Mouse (Mus musculus): ENCODE data around the gene Gpbar1.

Gpbar1 gene

GRCm38 (mm10) chr1:74295456-74296171 lies 17.3 kb downstream of the Gpbar1 start:
- peak; percentile 98 for DNase-seq (ENCODE audit: low read depth, low spot score)

DNA sequence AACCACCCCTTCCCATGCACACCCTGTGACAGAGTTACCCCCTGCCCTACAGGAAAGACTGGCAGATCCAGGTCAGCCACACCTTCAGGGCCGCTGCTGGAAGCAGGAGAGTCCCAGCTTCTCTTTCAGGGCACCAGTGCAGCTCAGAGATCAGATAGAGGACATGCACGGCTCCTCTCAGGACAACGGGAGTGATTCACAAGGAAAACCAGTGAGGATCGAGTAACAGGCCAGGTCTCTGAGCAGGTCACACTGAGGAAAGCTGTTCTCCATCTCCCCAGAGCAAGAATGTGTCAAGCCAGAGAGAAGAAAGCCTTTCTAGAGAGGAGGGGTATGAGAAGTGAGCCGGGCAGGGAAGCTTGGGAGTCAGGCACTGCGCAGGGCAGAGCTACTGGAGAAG lies 18.1 kb downstream of the Gpbar1 start:
- DNase-seq (ENCODE audit: low read depth, low spot score): no peak

- no peak for DNase-seq (ENCODE audit: low read depth, low spot score)
These were observed 18.9 kb downstream of the Gpbar1 start for GRCm38 (mm10) chr1:74297269-74297668.

DNA sequence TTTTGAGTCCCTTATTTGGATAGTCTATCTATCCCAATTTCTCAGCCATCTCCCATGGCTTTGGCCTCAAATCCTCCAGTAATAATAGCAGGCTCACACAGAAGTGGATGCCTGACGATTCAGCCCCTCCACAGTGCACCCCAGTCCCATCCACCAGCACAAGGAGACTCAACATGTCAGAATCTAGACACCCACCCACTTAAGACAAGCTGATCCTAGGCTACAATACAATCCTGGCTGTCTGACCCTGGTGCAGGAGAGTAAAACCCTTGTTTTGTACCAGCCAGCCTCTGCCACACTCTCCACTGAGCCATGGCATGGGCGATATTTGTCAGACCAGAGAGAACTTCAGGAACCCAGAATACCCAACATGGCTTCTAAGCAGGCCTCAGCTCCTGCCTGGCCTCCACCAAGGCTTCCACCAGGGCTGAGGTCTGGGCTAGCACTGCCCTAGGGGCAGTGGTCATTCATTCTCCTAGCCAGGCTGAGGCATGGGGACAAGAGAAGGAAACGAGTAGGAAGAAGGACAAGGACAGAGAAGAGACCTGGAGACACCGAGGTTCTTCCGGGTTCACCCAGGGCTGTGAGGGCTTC lies 19.9 kb downstream of the Gpbar1 start:
- no peak for DNase-seq (ENCODE audit: low read depth, low spot score)

GRCm38 (mm10) chr1:74298996-74299395 lies 20.6 kb downstream of the Gpbar1 start:
- DNase-seq (ENCODE audit: low read depth, low spot score): peak; percentile 85

DNA sequence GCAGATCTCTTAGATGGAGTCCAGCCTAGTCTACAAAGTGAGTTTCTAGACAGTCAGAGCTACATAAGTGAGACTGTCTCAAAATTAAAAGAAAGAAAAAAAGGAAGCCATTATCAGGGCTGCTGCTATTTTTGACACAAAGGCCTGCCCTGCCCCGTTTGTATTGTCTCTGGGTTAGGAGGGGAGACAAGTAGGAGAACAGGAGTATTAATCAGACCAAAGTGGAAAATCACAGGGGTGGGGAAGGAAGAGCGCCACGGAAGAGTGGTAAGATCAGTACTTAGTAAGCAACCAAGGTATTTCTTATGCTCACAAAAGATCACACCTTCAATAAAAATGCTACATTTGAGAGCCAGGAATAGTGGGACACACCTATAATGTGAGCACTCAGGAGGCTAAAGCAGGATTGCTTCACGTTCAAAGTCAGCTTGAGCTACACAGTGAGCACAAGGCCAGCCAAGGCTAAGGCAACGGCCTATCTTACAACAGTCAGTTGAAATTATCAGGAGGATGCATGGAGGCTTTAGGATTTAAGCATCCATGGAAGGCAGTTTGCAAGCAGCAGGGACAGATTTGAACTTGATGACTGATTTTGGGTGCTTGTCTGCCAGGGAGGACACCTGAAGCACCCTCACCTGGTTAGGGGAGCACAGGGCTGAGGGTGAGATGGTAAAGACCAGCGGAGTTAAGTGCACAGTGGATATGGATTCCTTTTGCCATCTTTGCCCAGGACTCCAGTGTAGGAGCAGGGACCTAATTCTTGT lies 22.2 kb downstream of the Gpbar1 start:
- DNase-seq (ENCODE audit: low read depth, low spot score): peak; percentile 35

- DNase-seq (ENCODE audit: low read depth, low spot score): no peak
These were observed 23.9 kb downstream of the Gpbar1 start for GRCm38 (mm10) chr1:74302229-74302628.

DNA sequence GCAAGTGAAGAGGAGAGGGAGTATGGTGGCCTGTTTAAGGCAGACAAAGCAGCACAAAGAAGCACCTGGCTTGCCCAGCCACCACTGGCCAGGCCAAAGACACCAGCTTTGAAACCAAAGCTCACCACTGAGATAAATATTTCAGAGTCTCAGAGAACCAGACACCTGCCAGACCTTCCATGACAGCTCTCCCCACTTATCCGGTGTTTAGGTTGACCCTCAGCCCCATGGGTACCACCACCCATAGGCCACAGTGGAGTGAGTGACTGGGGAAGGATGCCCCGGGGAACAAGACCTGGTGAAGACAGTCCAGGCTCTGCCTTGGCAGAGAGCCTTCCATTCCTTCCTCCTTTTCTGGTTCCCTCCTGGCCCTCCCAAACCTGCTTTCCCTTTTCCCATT lies 24.5 kb downstream of the Gpbar1 start:
- no peak for DNase-seq (ENCODE audit: low read depth, low spot score)

DNA sequence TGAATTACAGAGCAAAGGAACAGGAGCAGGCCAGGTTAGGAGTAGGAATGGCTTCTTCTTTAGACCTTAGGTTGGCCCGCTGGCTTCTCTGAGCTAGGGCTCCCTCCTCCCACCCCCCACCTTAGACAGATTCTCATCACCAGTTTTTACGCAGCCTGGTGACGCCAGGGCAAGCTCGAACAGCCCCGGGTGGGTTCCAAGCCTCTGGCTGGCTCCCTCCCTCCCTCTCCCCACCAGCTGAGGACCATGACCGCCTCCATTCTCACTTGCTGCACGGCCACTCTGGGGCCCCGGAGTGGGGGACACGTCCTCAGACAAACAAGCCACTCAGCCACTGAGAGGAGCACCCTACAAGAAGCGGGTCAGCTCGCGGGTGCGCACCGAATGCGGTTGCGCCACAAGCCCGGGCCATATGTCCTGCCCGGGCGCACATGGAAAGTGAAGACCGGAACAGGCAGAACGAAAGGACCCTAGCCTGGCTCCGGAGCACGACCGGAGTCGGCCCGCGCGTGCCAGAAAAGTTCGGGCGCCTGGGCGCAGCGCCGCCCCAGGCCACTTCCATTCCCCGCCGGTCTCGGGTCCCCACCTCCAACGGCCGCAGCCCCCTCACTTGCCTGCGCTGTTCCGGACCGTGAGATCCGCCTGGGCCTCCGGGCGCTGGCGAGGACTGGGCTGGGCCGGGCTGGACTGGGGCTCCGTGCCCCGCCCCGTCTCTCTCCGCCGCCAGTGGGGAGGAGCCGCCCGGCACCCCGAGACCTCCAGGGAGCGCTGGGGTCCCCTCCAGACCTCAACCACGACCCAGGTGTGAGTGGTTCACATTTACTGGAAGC lies 25.4 kb downstream of the Gpbar1 start:
- DNase-seq (ENCODE audit: low read depth, low spot score): peak; percentile 66

DNA sequence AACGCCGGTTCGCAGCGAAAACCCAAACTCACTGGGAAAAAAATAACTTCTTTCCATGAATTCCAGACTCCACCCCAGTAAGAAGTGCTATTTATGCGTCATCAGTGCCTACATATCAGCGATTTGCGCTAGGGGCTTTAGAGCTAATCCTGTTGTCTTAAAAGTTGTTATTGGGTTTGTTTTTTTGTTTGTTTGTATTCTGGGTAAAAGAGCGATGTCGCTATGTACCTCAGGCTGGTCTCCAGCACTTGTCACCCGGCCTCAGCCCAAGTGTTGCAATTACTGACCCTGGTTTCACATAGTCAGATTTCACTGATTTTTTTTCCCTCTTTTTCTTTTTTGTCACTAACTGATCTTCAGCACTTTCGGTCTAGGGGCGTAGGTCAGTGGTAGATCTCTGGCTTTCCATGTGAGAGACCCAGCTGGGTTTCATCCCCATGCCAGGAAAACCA lies 26.0 kb downstream of the Gpbar1 start:
- DNase-seq (ENCODE audit: low read depth, low spot score): no peak

GRCm38 (mm10) chr1:74304946-74305345 lies 26.6 kb downstream of the Gpbar1 start:
- DNase-seq (ENCODE audit: low read depth, low spot score): no peak

- no peak for DNase-seq (ENCODE audit: low read depth, low spot score)
These were observed 27.2 kb downstream of the Gpbar1 start, which contains the start of gene Tmbim1 for GRCm38 (mm10) chr1:74305522-74305921. Gene Tmbim1 (minus strand): TSS chr1:74305622.

GRCm38 (mm10) chr1:74307146-74307545 lies 28.8 kb downstream of the Gpbar1 start:
- DNase-seq (ENCODE audit: low read depth, low spot score): no peak

GRCm38 (mm10) chr1:74308001-74308964 lies 29.9 kb downstream of the Gpbar1 start:
- DNase-seq (ENCODE audit: low read depth, low spot score): no peak

DNA sequence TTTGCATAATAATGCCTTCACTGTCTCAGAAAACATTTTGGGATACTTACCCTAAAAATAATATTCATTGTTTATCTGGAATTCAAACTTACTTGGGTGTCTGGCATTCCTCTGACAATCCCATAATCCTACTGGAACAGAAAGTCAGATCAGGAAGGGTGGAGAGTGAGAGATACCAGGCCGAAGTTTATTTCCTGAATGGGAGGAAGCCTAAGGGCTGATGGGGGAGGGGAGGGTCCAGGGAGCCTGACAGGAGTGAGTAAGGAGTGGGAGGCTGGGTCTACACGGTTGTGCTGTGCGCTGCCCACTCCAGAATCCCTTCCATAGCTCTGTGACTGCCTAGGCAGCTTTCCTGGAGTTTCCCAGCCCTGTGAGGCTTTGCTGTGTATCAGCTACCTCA lies 31.4 kb downstream of the Gpbar1 start:
- no peak for DNase-seq (ENCODE audit: low read depth, low spot score)

GRCm38 (mm10) chr1:74313049-74313692 lies 34.8 kb downstream of the Gpbar1 start:
- DNase-seq (ENCODE audit: low read depth, low spot score): peak; percentile 96

DNA sequence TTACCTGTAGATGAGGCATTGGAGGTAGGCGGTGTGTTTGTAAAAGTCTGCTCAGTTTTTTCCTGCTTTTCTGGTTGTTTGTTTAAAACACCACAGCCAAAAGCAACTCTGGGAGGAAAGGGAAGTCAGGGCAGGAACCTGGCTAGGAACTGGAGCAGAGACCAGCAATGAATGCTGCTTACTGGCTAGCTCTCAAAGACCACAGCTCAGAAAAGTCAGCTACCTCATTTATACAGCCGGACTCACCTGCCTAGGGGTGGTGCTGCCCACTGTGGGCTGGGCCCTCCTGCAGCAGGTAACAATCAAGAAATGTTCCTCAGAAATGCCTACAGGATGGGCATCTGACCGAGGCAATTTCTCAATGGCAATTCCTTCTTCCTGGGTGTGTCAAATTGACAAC lies 36.4 kb downstream of the Gpbar1 start:
- DNase-seq (ENCODE audit: low read depth, low spot score): no peak

- DNase-seq (ENCODE audit: low read depth, low spot score): no peak
These were observed 37.9 kb downstream of the Gpbar1 start for GRCm38 (mm10) chr1:74316114-74316827.

- DNase-seq (ENCODE audit: low read depth, low spot score): no peak
These were observed 40.4 kb downstream of the Gpbar1 start for GRCm38 (mm10) chr1:74318711-74319110.
